Mouse (Mus musculus) gastrocnemius, postnatal 36 days (tissue): ENCODE data around the gene 1700018F24Rik. TPM values are rescaled to one million over a fixed set of nuclear protein-coding genes. Genes with fewer than 3 reads are reported as not detected.
"Not testable (repeated sequence)": the region's sequence is repeated elsewhere in the genome, so short reads cannot be mapped to it uniquely, and the experiment has no call there.

Source experiments
- DNase-seq, 2 experiments: peaks; one replicate each; pipeline ENCODE4 v3.0.0; 2022
- intact Hi-C: fragments of 180-260 bp; cut with DNase I; formaldehyde crosslinking; loops from one replicate; pipeline ENCODE4 v1.15.1; 2025
- total RNA-seq, 2 experiments: library from RNA; stranded (reverse); gene quantifications; 2 replicates each; pipeline ENCODE4 v1.2.3; 2021

The 1700018F24Rik gene
- total RNA-seq, 2 experiments from 2014 or later = not detected

DNA sequence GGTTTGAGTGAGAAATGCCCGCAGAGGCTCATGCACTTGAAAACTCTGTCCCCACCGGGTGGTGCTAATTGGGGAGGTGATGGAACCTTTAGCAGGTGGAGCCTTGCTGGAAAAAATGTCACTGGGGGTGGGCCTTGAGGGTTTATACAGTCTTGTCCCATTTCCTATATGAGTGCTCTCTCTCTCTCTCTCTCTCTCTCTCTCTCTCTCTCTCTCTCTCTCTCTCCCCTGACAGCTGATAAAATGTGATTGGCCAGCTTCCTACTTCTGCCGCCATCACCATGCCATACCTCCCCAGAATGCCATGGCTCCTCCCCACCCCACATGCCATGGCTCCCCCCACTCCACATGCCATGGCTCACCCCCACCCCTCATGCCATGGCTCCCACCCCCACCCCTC lies 32.3 kb downstream of the 1700018F24Rik start:
- DNase-seq = no peak
- intact Hi-C loops = no loop called here

- intact Hi-C loops = no loop called here
- DNase-seq = no peak
Observed at GRCm38 (mm10) chr5:145081866-145082613, 39.2 kb downstream of the 1700018F24Rik start.

GRCm38 (mm10) chr5:145083201-145083600 lies 40.4 kb downstream of the 1700018F24Rik start:
- intact Hi-C loops, DNase-seq: not testable (repeated sequence)

DNA sequence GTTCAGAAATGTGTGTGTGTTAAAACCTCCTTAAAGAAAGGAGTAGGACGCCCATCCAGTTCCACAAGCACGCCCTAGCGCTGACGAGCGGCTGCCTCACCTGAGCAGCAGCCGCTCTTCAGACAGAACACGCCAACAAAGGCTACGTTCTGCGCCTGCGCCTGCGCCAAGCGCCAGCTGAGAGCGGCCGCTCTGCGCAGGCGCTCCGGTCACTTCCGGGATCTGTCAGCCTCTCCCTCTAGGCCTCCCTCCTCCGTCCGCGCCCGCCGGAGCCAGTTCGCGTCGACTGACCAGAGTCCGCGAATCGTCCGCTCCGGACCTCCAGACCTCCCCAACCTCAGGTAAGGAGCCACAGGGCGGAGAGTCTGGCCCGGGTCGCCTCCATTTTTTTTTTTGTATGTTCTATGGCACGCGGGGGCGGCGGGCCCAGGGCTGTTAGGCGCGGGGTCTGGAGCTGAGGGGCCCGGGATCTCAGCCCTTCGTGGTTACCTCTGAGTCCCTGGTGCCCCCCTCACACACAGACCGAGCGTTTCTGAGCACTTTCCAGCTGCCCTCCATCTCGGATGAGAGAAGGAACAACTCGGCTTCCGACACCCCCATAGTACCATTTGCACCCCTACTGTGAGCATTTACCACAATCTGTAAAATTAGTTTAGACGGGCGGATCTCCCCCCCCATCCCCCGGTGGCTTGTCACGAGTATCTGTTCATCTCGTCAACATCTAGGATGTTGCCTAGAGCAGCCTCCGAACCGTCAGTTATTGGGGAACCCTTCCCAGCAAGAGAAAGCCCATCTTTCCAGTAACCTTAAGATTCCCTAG lies 41.1 kb downstream of the 1700018F24Rik start, which contains the start of the genes Arpc1a and Kpna7:
Gene Arpc1a (plus strand): TSS at position 199 of the 820 bp plus-strand sequence.
Gene Kpna7 (minus strand): TSS at position 399 of the 820 bp plus-strand sequence.
- intact Hi-C loops = no loop called here
- peak; percentile 78 to 92 for DNase-seq

DNA sequence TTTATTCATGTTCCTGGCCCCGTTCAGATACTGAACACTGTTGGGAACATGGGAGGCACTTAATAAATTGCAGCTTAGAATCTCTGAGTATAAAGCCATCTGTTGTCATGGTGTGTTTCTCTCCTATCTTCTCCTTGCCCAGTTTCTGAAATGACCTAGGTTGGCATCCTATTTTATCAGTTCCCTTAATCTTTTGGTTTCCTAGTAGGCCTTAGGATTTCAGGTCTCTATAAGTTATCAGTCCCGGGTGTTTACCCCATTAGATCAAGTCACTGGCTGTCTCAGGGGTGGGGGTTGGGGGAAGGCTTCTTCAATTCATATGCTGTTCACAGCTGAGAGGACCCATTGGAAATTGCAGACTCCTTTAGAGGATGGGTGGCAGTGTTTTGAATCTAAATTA lies 42.0 kb downstream of the 1700018F24Rik start:
- DNase-seq = no peak
- intact Hi-C loops = no loop called here

DNA sequence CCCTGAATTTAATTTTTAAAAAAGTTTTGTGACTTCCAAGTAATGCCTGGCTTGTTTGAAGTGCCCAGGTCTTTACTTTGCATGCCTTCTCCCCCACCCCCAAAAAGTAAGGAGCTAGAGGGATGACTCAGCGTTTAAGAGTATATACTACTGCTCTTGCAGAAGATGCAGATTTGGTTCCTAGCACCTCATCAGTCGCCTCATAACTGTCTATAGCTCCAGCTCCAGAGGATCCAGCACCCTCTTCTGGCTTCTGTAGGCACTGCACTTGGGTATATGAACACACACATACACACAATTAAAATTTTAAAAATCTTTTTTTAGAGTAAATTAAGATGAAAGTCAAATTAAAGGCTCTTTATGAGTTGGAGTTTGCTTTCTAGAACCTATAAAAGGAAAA lies 45.4 kb downstream of the 1700018F24Rik start:
- intact Hi-C loops = no loop called here
- no peak for DNase-seq

- intact Hi-C loops = no loop called here
- DNase-seq = no peak
Observed at GRCm38 (mm10) chr5:145089878-145090277, 47.1 kb downstream of the 1700018F24Rik start.

Other genes starting within 250 kb of the 1700018F24Rik start
- 10 to 100 TPM in 1 of 2 experiments, 1 to 10 TPM in 1; 9.4 to 11.0 TPM for gene Smurf1, start 77.1 kb upstream of the 1700018F24Rik start, total RNA-seq
- not detected for gene Gm4871, start 10.2 kb upstream of the 1700018F24Rik start, total RNA-seq
- 10 to 100 TPM; 25.0 to 26.1 TPM for gene Arpc1a, start 40.8 kb downstream of the 1700018F24Rik start, total RNA-seq
- not detected for gene Kpna7, start 41.0 kb downstream of the 1700018F24Rik start, total RNA-seq
- gene Arpc1b, start 71.2 kb downstream of the 1700018F24Rik start, total RNA-seq = 10 to 100 TPM; 28.3 to 30.4 TPM
- gene Pdap1, start 97.2 kb downstream of the 1700018F24Rik start, total RNA-seq = 10 to 100 TPM; 48.3 to 52.2 TPM
- gene Bud31, start 97.4 kb downstream of the 1700018F24Rik start, total RNA-seq = 10 to 100 TPM; 44.3 to 47.0 TPM
- 10 to 100 TPM; 11.3 to 12.0 TPM for gene Ptcd1, start 124.1 kb downstream of the 1700018F24Rik start, total RNA-seq
- 1 to 10 TPM; 7.3 to 8.7 TPM for gene Cpsf4, start 124.2 kb downstream of the 1700018F24Rik start, total RNA-seq
- 100 to 1,000 TPM; 691 to 699 TPM for gene Atp5j2, start 149.1 kb downstream of the 1700018F24Rik start, total RNA-seq
- 10 to 100 TPM in 1 of 2 experiments, 1 to 10 TPM in 1; 8.5 to 13.0 TPM for gene Zkscan14, start 158.9 kb downstream of the 1700018F24Rik start, total RNA-seq
- gene Zkscan5, start 161.6 kb downstream of the 1700018F24Rik start, total RNA-seq = 1 to 10 TPM; 5.4 to 7.5 TPM
- gene Zfp655, start 188.7 kb downstream of the 1700018F24Rik start, total RNA-seq = 10 to 100 TPM in 1 of 2 experiments, 1 to 10 TPM in 1; 9.2 to 14.6 TPM
- 1 to 10 TPM; 6.6 to 9.3 TPM for gene Zscan25, start 237.5 kb downstream of the 1700018F24Rik start, total RNA-seq